Mouse (Mus musculus) cerebellum, adult (tissue): Measurements from ENCODE around the gene Gm20388.
A peak's percentile ranks its signal among the peaks of the same experiment; 100 is the strongest.

ENCODE experiments used
- ATAC-seq: cut with Nextera tagmentation; 2 replicates; pipeline ENCODE4 v1.9.2; 2017; ENCODE audit warnings: mild to moderate bottlenecking, moderate library complexity, mixed read lengths; ENCODE audit not compliant: insufficient number of reproducible peaks, low FRiP score, low TSS enrichment

The Gm20388 gene

GRCm38 (mm10) chr8:122442781-122443180 lies 2532.1 kb downstream of the Gm20388 start:
- no peak for ATAC-seq

GRCm38 (mm10) chr8:122443262-122444006 lies 2532.8 kb downstream of the Gm20388 start, which contains the start of gene Mvd:
TSS of gene Mvd (minus strand) at chr8:122443422.
- ATAC-seq: peak; percentile 95

- no peak for ATAC-seq
Observed at GRCm38 (mm10) chr8:122444058-122444748, 2533.6 kb downstream of the Gm20388 start.

GRCm38 (mm10) chr8:122445203-122445602 lies 2534.6 kb downstream of the Gm20388 start:
- ATAC-seq: no peak

GRCm38 (mm10) chr8:122451161-122451703 lies 2540.6 kb downstream of the Gm20388 start:
- no peak for ATAC-seq

- no peak for ATAC-seq
Observed at GRCm38 (mm10) chr8:122452154-122452553, 2541.5 kb downstream of the Gm20388 start.

- no peak for ATAC-seq
Observed at GRCm38 (mm10) chr8:122454409-122454808, 2543.8 kb downstream of the Gm20388 start.

- no peak for ATAC-seq
Observed at GRCm38 (mm10) chr8:122457171-122457570, 2546.5 kb downstream of the Gm20388 start.

- ATAC-seq: no peak
Observed at GRCm38 (mm10) chr8:122459218-122459900, 2548.7 kb downstream of the Gm20388 start.

- no peak for ATAC-seq
Observed at GRCm38 (mm10) chr8:122459990-122460389, 2549.3 kb downstream of the Gm20388 start.

GRCm38 (mm10) chr8:122460524-122461472 lies 2550.2 kb downstream of the Gm20388 start, which contains the start of gene Snai3:
TSS of gene Snai3 (minus strand) at chr8:122460733.
- peak; percentile 69; the same call in 1 of the 2 replicates for ATAC-seq

- no peak for ATAC-seq
Observed at GRCm38 (mm10) chr8:122461473-122462148, 2551.0 kb downstream of the Gm20388 start.

- no peak for ATAC-seq
Observed at GRCm38 (mm10) chr8:122462510-122462909, 2551.9 kb downstream of the Gm20388 start.

- no peak for ATAC-seq
Observed at GRCm38 (mm10) chr8:122463651-122464640, 2553.3 kb downstream of the Gm20388 start.

GRCm38 (mm10) chr8:122464985-122465384 lies 2554.3 kb downstream of the Gm20388 start:
- no peak for ATAC-seq

- ATAC-seq: no peak
Observed at GRCm38 (mm10) chr8:122467816-122468215, 2557.2 kb downstream of the Gm20388 start.

GRCm38 (mm10) chr8:122469407-122469806 lies 2558.8 kb downstream of the Gm20388 start:
- no peak for ATAC-seq

- no peak for ATAC-seq
Observed at GRCm38 (mm10) chr8:122469965-122470364, 2559.3 kb downstream of the Gm20388 start.
